24 mouse cellular contexts compared by ENCODE assay signal in the genomic region with DNA sequence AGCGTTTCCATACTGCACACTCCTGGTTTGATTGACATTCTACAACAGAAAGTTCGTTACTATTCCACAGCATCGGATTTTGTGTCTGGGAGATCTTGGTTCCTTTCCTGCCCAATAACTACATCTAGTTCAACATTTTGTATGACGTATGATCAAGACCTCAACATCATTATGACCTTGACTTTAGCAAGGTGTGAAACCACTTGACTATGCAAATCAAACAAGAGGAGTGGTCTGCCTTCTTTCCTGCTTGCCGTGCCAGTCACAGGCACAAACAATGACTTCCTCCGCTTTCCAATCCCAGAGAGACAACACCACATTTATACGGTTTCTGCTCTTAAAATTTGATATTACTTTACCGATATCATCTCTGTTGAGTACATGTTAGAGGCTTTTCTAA.
"Had no signal": no experiment of that assay in that cellular context is flagged by ENCODE, and none has a peak within 500 bp of the region (broad histone marks: within the 10 kb centered on the region; RNA-seq: fewer than 3 reads in every experiment).

No protein-coding gene starts in this region.

- H3K27me3 ChIP-seq: hindbrain, embryonic 13.5 days; hindbrain, embryonic 15.5 days; kidney, embryonic 15.5 days; limb, embryonic 12.5 days; liver, embryonic 13.5 days; liver, embryonic 15.5 days had no signal

- H3K4me1 ChIP-seq: liver, embryonic 15.5 days had no signal

- H3K27ac ChIP-seq: heart, embryonic 13.5 days; heart, embryonic 15.5 days; hindbrain, embryonic 13.5 days; hindbrain, embryonic 15.5 days; hindbrain, postnatal 0 days; kidney, embryonic 15.5 days; kidney, postnatal 0 days; limb, embryonic 10.5 days; limb, embryonic 12.5 days; liver, embryonic 13.5 days; liver, embryonic 15.5 days had no signal

- H3K9me3 ChIP-seq: heart, embryonic 13.5 days; heart, embryonic 15.5 days; hindbrain, embryonic 13.5 days; hindbrain, embryonic 15.5 days; kidney, embryonic 15.5 days; limb, embryonic 10.5 days; limb, embryonic 12.5 days; liver, embryonic 13.5 days; liver, embryonic 15.5 days had no signal

- DNase-seq: gastrocnemius, postnatal 14 days; gastrocnemius, postnatal 36 days; heart, adult 18-20 months; heart, postnatal 14 days; heart, postnatal 36 days; kidney, adult 11 months; kidney, adult 2 months; kidney, adult 9 months; kidney, postnatal 14 days; kidney, postnatal 36 days; layer of hippocampus, adult 9-11 months; layer of hippocampus, postnatal 36 days; liver; liver, embryonic 13.5 days had no signal

- H3K4me3 ChIP-seq: heart, embryonic 13.5 days; heart, embryonic 15.5 days; hindbrain, embryonic 13.5 days; hindbrain, embryonic 15.5 days; kidney, embryonic 15.5 days; limb, embryonic 10.5 days; limb, embryonic 12.5 days; liver, embryonic 13.5 days; liver, embryonic 15.5 days had no signal

- H3K36me3 ChIP-seq: heart, embryonic 13.5 days; heart, embryonic 15.5 days; hindbrain, embryonic 13.5 days; hindbrain, embryonic 15.5 days; limb, embryonic 12.5 days; liver, embryonic 13.5 days; liver, embryonic 15.5 days had no signal
